In genomic region chr8:122295389-122295788, GRCm38 (mm10) we compare ENCODE assay signal across 16 mouse cellular contexts. TPM values are rescaled to one million over a fixed set of nuclear protein-coding genes. Genes with fewer than 3 reads are reported as not detected.
DNase-seq lines count a peak whose midpoint lies in the region; ATAC-seq lines count a peak whose summit lies in the region.
"Had no signal": no experiment of that assay in that cellular context is flagged by ENCODE, and none has a peak within 500 bp of the region (broad histone marks: within the 10 kb centered on the region; RNA-seq: fewer than 3 reads in every experiment).

No protein-coding gene starts in this region.

- WGBS in embryonic facial prominence, embryonic 13.5 days = 58% methylated on average over 9 of the region's 9 CpGs
- 69% methylated on average over 9 of the region's 9 CpGs for WGBS in embryonic facial prominence, embryonic 10.5 days
- WGBS in hindbrain, embryonic 16.5 days = 51% methylated on average over 9 of the region's 9 CpGs
- 69% methylated on average over 9 of the region's 9 CpGs for WGBS in hindbrain, embryonic 11.5 days
- WGBS in liver, embryonic 12.5 days (ENCODE audit: insufficient replicate concordance) = 57% methylated on average over 9 of the region's 9 CpGs

- H3K9ac ChIP-seq in embryonic facial prominence, embryonic 13.5 days = peak overlapping the region; percentile 41; the same call in 1 of the 2 replicates
- H3K9ac ChIP-seq in hindbrain, embryonic 16.5 days (ENCODE audit: low read depth, low read length) = peak overlapping the region; percentile 22; the same call in 1 of the 2 replicates
- no peak overlapping the region for H3K9ac ChIP-seq in hindbrain, embryonic 11.5 days (ENCODE audit: low read depth, low read length)
- H3K9ac ChIP-seq in liver, embryonic 12.5 days = peak overlapping the region; percentile 98
- H3K9ac ChIP-seq: embryonic facial prominence, embryonic 12.5 days; forebrain, embryonic 13.5 days had no signal

- H3K4me2 ChIP-seq in embryonic facial prominence, embryonic 13.5 days = no peak overlapping the region
- no peak overlapping the region for H3K4me2 ChIP-seq in hindbrain, embryonic 16.5 days (ENCODE audit: low read length)
- no peak overlapping the region for H3K4me2 ChIP-seq in hindbrain, embryonic 11.5 days (replicated peaks; ENCODE audit: low read depth, low read length)
- peak overlapping the region; percentile 97 for H3K4me2 ChIP-seq in liver, embryonic 12.5 days
- H3K4me2 ChIP-seq: embryonic facial prominence, embryonic 12.5 days; forebrain, embryonic 13.5 days had no signal

- H3K4me3 ChIP-seq in embryonic facial prominence, embryonic 13.5 days = no peak overlapping the region
- no peak overlapping the region for H3K4me3 ChIP-seq in embryonic facial prominence, embryonic 10.5 days
- H3K4me3 ChIP-seq in hindbrain, embryonic 16.5 days (ENCODE audit: low read length) = no peak overlapping the region
- H3K4me3 ChIP-seq in hindbrain, embryonic 11.5 days (ENCODE audit: low read depth, low read length) = no peak overlapping the region
- H3K4me3 ChIP-seq in liver, embryonic 12.5 days = peak overlapping the region; percentile 30; the same call in 1 of the 2 replicates
- H3K4me3 ChIP-seq: embryonic facial prominence, embryonic 12.5 days; forebrain, embryonic 13.5 days; gastrocnemius, adult 2 months had no signal

- H3K27me3 ChIP-seq in embryonic facial prominence, embryonic 13.5 days = no peaks in the 10 kb centered on the region
- peaks cover 19% of the 10 kb centered on the region; the same call in 1 of the 2 replicates for H3K27me3 ChIP-seq in embryonic facial prominence, embryonic 10.5 days (replicated peaks; ENCODE audit: low read depth, poor library complexity, severe bottlenecking)
- no peaks in the 10 kb centered on the region for H3K27me3 ChIP-seq in hindbrain, embryonic 16.5 days (replicated peaks; ENCODE audit: control insufficient read depth, insufficient read depth, low read length)
- no peaks in the 10 kb centered on the region for H3K27me3 ChIP-seq in hindbrain, embryonic 11.5 days (ENCODE audit: control insufficient read depth, insufficient read depth, low read length)
- H3K27me3 ChIP-seq in liver, embryonic 12.5 days (replicated peaks) = no peaks in the 10 kb centered on the region
- H3K27me3 ChIP-seq: embryonic facial prominence, embryonic 12.5 days; forebrain, embryonic 13.5 days had no signal

- peaks cover 52% of the 10 kb centered on the region for H3K4me1 ChIP-seq in embryonic facial prominence, embryonic 13.5 days
- H3K4me1 ChIP-seq in embryonic facial prominence, embryonic 10.5 days = peaks cover 91% of the 10 kb centered on the region
- peaks cover 19% of the 10 kb centered on the region for H3K4me1 ChIP-seq in hindbrain, embryonic 16.5 days (ENCODE audit: control insufficient read depth, insufficient read depth, low read depth, low read length)
- peaks cover 15% of the 10 kb centered on the region for H3K4me1 ChIP-seq in hindbrain, embryonic 11.5 days (replicated peaks; ENCODE audit: control insufficient read depth, insufficient read depth, low read length)
- H3K4me1 ChIP-seq in liver, embryonic 12.5 days = peaks cover 100% of the 10 kb centered on the region

- no peak for ATAC-seq in embryonic facial prominence, embryonic 13.5 days (ENCODE audit: insufficient number of reproducible peaks, insufficient read depth, low FRiP score, low TSS enrichment, low read depth)
- no peak for ATAC-seq in hindbrain, embryonic 16.5 days
- ATAC-seq in hindbrain, embryonic 11.5 days (ENCODE audit: low FRiP score) = no peak
- no peak for ATAC-seq in liver, embryonic 12.5 days
- ATAC-seq in frontal cortex, adult (ENCODE audit: low TSS enrichment) = no peak
- ATAC-seq: activated CD4-positive, CD25-positive, alpha-beta regulatory T cell, adult 4 months had no signal

- H3K27ac ChIP-seq in embryonic facial prominence, embryonic 13.5 days = no peak overlapping the region
- H3K27ac ChIP-seq in embryonic facial prominence, embryonic 10.5 days (replicated peaks) = no peak overlapping the region
- H3K27ac ChIP-seq in hindbrain, embryonic 16.5 days (ENCODE audit: low read depth, low read length) = no peak overlapping the region; the same call in 1 of the 2 replicates
- H3K27ac ChIP-seq in hindbrain, embryonic 11.5 days (ENCODE audit: low read depth, low read length) = no peak overlapping the region
- H3K27ac ChIP-seq in liver, embryonic 12.5 days = peak overlapping the region; percentile 97
- H3K27ac ChIP-seq: embryonic facial prominence, embryonic 12.5 days; forebrain, embryonic 13.5 days had no signal

- H3K9me3 ChIP-seq in embryonic facial prominence, embryonic 13.5 days = no peaks in the 10 kb centered on the region
- no peaks in the 10 kb centered on the region for H3K9me3 ChIP-seq in embryonic facial prominence, embryonic 10.5 days
- H3K9me3 ChIP-seq in hindbrain, embryonic 16.5 days (ENCODE audit: control insufficient read depth, low read length) = no peaks in the 10 kb centered on the region
- no peaks in the 10 kb centered on the region for H3K9me3 ChIP-seq in hindbrain, embryonic 11.5 days (ENCODE audit: control insufficient read depth, low read length)
- H3K9me3 ChIP-seq in liver, embryonic 12.5 days (replicated peaks) = no peaks in the 10 kb centered on the region
- H3K9me3 ChIP-seq: embryonic facial prominence, embryonic 12.5 days; forebrain, embryonic 13.5 days had no signal

- no peak for DNase-seq in embryonic facial prominence, embryonic 10.5 days (ENCODE audit: low spot score)
- no peak for DNase-seq in hindbrain, embryonic 11.5 days (ENCODE audit: low spot score)
- peak; percentile 57 for DNase-seq in 3T3-L1 (ENCODE audit: low read depth, low spot score)
- DNase-seq in embryo, embryonic 11 days = no peak
- DNase-seq: gastrocnemius, adult 2 months; heart, postnatal 36 days; kidney, adult 9 months; lung, adult 2 months; thymus, adult 18-20 months had no signal

- H3K36me3 ChIP-seq in embryonic facial prominence, embryonic 13.5 days = no peaks in the 10 kb centered on the region
- no peaks in the 10 kb centered on the region for H3K36me3 ChIP-seq in embryonic facial prominence, embryonic 10.5 days (replicated peaks)
- no peaks in the 10 kb centered on the region for H3K36me3 ChIP-seq in hindbrain, embryonic 16.5 days (ENCODE audit: control insufficient read depth, insufficient read depth, low read length)
- H3K36me3 ChIP-seq in hindbrain, embryonic 11.5 days (ENCODE audit: control insufficient read depth, insufficient read depth, low read length) = no peaks in the 10 kb centered on the region
- H3K36me3 ChIP-seq in liver, embryonic 12.5 days = peaks cover 91% of the 10 kb centered on the region
- H3K36me3 ChIP-seq: embryonic facial prominence, embryonic 12.5 days had no signal

RNA-seq across cellular contexts. Expression of gene Zfpm1, which starts 13.4 kb away (rescaled TPM):
- polyA plus RNA-seq in embryonic facial prominence, embryonic 13.5 days (2015; fragmentation: Nextera tagmentation; extraction: Ambion mirVana) = 1.7 and 1.8 TPM in 2 replicates
- 1.5 and 2.0 TPM in 2 replicates for polyA plus RNA-seq in embryonic facial prominence, embryonic 10.5 days (2016; fragmentation: Nextera tagmentation; extraction: Ambion mirVana)
- 0.75 and 1.2 TPM in 2 replicates for polyA plus RNA-seq in hindbrain, embryonic 16.5 days (2015; fragmentation: Nextera tagmentation; extraction: Ambion mirVana)
- 1.6 and 1.9 TPM in 2 replicates for polyA plus RNA-seq in hindbrain, embryonic 11.5 days (2014; fragmentation: Nextera tagmentation; extraction: Ambion mirVana)
- 27.6 and 28.4 TPM in 2 replicates for polyA plus RNA-seq in liver, embryonic 12.5 days (2016; fragmentation: Nextera tagmentation; extraction: Ambion mirVana)
